Mouse (Mus musculus): ENCODE measurements around the gene Rnf166.

DNA sequence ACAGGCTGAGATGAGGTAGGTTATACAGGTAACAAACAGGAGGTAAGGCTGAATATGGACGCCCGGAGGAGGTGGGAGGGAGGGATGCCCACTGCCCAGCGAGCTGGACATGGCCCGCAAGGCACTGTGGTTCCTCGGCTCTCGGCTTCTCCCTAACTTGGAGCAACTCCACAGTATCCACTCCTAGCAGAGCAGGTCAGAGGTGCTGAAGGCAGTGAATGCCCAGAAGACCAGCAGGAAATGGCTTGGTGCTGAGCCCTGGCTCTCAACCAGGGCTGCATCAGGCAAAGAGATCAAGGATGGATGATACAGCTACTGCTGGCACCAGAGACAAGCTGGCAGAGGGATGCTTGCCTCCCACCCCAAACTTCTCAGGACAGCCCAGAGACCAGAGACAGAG, 48.6 kb upstream of the Rnf166 start:
- TF ChIP-seq POLR2A (IDR thresholded peaks at IDR 0.05; ENCODE audit: low read depth, low read length) (no peak), CTCF (IDR thresholded peaks at IDR 0.05; ENCODE audit: extremely low read depth, insufficient read depth, insufficient read length, insufficient replicate concordance) (no peak)

Data from spleen, adult 2 months (tissue).